Mouse (Mus musculus) urinary bladder, postnatal 25 days (tissue): ENCODE measurements around the gene Maml3.
A peak's percentile ranks its signal among the peaks of the same experiment; 100 is the strongest.

ENCODE experiments used
- DNase-seq: peaks from one replicate; pipeline ENCODE4 v3.0.0; 2022; ENCODE audit warnings: low spot score

Maml3 gene

DNA sequence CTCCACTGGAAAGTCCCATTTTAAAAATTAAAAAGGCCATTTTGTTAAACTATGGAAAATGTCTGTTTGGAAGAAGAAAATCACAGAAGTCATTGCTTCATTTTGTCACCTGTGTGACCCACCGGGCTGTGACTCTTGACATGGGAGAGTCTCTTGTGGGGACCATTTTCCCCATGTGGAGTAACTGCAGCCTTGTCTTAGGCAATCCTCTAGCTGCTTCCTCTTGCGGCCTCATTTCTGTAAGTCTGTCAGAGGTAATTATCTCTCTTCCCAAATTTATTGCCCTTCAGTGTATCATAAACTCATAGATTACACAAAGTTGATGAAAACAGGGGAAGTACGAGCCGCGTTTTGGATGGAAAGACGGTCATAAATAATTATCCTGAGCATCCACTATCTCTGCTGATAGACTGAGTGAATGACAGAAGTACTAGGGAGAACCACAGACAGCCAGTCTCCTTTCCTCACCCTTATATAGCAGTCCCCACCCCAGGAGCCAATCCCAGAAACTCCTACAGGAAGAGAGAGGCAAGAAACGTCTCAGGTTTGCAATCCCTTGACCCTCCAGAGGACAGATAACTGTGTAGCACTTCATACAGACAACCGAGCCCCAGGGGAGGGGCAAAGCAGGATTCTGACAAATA, 14.5 kb downstream of the Maml3 start:
- DNase-seq = no peak

DNA sequence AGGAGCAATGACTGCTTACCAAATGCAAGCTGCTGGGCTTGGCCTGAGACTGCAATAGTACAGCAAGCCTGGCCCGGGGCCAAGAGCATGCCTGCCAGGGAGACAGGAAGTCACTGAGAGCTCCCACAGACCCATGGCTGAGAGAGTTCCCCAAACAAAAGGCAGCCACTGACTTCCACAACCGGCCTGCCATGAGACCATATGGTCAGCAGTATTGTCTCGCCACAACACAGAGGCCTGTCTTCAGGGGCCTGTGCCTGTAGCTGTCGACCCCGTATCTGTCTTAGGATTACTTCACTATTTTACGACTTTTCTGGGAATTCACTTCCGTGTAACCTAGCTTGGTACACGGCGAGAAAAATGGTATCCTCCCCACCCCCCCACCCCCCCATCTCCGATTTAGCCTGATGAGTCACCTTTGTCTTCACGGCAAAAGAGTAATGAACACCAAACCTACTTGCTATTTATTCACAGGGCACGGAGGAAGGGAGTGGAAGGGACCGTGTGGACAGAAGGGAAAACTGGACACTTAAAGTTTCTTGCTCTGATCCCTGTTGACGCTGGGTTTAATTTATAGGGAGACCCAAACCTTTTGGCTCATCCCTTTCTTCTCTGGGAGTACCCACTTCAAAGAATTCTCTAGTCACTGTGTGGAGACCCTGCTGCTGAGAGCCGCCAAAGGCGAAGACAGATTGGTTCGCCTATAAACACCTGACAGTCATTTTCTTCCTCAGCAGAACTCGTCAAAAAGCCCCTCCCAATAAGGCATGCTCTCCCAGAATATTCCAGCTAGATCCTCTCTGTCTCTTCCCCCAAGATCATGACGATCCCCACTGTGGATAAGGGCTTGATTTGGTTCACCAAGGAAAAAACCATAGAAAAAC, 16.2 kb downstream of the Maml3 start:
- DNase-seq = peak; percentile 91

DNA sequence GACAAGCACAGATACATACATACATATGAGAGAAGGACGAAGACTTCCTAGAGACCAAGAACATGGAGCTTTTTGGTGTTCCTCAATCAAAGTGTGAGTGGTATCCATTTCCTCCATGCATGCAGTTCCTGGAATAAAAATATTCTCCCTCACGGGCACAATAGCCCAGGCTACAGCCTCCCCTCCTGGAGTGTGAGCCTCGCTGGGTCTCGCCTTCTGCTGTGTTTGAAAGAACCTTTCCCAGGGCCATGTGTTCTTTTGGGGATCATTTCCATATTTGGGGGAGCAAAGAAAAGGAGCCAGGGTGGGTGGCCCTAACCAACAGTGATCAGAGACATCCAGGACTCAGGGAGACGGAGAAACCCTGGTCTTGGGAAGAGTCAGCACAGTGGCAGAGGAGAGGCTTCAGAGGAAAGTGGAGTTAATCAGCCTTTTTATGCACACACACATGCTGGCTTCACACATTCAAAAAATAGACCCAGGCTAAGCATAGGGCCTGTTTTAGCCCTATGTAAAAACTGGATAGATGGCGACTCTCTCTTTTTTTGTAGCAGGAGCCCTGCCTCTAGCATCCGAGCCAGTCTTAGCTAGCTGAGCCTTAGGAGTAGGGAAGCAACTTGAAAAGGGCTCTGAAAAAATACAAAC, 17.1 kb downstream of the Maml3 start:
- DNase-seq = no peak

DNA sequence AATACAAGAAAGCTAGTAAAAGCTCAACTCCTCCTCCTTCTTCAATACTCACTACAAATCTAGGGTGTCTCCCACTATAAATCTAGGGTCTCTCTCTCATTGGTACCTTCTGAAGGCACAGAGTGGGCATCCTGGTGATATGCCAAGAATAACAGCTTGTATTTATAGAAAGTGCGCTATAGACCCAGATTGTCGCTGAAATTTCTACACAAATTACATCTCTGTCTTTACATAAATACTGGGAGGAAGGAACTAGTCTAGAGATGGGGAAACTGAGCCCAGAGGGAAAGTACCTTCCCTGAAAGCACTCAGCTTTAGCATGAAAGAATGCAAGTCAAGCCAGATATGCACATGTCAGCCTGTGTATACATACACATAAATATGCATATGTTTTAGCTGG, 26.1 kb downstream of the Maml3 start:
- DNase-seq = no peak

DNA sequence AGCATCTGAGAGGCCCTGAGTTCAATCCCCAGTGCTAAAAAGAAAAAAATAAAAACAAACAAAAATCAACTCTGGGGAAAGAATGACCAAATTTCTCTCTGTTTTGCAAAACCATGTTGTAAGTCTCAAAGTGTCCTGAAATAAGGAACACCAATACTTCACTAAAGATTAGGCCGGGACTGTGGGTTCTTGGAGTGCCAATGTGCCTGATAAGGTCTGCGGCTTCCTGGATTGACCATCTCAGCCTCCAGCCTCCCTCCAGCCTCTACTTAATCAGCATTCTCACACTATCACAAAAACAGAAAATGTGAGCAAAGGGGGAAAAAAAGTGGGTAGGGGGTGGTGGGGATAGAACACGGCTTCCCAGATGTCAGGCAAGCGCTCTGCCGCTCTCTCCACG, 30.9 kb downstream of the Maml3 start:
- no peak for DNase-seq

DNA sequence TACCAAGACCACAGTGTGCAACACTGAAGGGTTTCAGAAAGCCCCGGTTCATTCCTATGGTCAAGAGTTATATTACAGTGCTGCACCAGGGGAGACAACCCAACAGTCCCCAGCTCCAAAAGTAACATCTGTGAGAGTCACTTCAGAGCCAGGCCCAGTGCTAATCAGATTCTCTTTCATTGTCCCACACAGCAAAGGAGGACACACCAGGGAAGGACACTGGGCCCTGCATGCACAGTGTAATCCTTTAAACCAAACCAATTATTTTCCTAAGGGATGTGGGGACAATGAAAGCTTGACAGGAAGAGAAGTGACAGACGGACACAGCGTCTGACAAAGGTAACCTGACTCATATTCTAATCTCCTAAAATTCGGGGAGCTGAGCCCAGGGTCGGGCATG, 32.9 kb downstream of the Maml3 start:
- no peak for DNase-seq

DNA sequence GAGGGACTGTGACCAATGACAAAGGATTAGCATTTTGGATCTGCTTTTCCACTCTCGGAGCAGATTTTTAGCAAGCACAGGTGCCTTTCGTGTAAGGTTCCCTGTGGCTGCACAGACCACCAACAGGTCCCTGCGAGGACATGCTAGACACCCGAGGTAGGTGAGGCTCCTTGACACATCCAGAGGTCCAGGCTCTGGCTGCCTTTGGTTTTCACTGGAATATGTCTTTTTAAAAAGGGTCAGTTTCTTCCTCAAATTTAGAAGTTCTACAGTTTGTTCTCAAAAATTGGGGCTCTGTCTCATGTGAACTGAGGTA, 34.8 kb downstream of the Maml3 start:
- DNase-seq = no peak

DNA sequence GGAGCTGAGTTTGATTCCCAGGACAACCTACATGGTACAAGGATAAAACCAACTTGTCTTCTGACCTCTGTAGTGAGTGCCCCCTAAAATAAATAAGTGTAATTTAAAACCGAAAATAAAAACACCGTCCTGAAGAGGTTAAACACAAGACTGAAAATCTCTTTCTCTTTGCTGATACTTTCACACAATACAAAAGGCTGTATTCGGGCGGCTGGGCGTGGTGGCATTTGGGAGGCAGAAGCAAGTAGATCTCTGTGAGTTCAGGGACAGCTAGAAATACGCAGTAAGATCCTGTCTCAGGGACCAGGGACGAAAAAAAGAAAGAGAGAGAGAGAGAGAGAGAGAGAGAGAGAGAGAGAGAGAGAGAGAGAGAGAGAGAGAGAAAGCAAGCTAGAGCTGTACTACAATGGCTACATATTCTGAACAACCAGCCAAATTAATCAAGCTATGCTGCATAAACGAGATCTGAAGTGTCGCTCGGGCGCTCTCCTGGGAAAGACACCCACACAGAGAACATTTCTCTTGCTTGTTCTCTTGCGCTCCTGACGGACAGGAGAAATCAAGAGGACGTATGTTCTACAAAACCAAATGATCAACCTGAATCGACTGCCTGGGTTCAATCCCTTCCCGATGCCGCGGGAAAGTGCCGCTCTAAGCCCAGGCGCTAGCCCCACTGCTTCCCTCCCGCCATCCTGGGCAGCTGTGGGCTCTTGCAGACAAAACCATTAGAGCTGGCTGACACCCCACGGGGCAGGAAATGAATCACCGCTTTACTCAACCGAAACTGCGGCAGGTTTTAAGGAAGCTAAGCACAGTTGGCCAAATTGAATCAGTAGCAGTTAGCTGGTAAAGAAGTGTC, 35.3 kb downstream of the Maml3 start:
- peak; percentile 56 for DNase-seq

DNA sequence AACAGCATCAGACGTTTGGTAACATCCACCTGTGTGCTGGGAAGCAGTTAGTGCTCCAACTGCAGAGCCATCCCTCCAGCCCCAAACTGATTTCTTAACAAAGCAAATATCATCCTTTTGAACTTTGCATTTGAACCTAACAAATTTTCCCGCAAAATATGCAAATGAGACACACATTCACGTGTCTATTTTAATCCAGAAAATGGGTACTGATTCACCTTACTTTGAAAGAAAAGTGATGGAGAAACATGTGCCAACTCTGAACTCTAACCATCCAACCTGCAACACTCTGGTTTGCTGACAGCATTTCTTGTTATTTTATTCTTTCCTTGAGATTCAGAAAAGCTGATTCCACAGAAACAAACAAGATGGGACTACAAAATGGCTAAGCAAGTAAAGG, 36.0 kb downstream of the Maml3 start:
- DNase-seq = no peak

DNA sequence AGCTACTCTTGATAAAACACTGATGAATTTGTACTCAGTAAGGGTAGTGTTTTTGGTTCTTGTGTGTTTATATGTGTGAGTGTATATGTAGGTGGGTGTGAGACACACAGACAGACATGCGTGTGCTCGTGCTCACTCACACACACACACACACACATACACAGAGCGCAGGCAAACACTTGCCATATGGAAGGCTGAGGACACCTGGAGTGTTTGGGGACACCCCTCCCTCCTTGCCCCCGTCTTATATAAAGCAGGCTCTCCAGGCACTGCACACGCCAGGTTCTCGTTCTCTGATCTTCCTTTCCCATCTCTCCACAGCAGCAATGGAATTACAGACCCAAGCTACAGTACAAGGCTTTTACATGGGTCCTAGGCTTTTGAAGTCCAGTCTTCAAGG, 37.7 kb downstream of the Maml3 start:
- no peak for DNase-seq

DNA sequence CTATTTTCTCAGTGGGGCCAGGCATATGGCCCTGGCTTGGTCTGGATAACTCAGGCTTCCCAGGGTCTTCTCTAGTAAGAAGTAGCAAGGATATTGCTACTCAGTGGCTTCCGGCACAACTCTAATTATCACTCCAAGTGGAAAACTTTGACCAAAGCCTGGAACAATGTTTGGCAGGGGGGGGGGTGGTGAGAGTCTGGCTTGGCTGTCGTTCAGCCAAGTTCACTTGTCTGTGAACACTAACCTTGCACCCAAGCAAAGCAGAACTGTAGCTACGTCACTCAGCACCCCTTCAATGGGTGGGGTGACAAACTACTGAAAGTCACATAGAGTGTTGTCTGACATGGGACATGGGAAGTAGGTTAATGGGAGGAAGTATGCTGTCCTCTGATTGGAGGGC, 38.7 kb downstream of the Maml3 start:
- no peak for DNase-seq

DNA sequence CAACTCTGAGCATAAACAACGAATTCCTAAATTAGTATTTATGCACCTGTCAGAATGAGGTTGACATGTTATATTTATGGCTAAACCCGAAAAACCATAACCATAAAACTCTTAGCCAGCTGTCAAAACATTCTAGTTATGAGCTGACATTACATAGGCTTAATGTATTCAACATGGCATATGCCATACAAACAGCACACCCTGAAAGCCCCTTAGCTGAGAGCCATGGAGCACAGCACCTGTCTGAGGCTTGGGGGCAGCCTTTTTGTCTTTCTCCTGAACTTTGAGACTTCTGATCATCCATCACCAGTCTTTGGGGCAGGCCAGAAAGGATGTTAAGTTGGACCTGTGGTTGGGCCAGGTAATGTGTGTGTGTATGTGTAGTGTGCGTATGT, 41.6 kb downstream of the Maml3 start:
- DNase-seq = no peak

DNA sequence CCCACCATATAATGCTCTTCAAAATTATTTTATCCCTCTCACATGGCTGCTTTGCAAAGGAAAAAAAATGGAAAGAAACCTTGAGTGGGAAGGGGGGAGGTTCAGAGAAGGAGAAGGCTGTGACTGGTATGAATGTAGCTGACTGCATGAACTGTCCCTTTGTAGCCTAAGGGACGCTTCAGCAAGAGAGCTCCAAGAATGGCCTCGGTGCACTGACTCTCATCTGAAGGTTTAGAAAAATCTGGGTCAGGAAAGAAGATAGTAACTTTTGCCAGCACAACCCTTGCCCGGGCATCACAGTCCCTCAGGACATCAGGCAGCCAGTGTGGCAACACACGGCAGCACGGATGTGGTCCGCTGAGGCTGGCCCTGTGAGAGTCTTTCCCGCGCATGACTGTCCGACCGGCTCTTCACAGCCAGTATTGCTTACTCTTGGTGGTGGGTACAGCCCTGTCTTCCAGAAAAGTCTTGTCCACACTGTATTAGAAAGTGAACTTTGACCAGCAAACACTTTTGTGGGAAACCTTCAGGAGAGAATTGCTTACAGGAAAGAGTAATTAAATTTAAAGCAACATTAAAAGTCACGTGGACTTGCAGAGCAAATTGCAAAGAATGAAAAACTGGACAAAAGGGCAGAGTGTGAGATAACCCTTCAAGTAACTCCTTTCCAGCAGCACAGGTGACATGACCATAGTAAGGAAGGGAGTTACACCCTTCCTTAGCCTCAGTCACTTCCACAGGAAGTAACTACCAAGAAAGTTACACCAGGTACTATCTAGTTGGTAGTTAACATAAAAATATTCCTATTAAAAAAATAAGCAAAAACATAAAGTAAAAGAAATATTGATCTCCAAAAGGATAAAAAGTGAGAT, 42.3 kb downstream of the Maml3 start:
- no peak for DNase-seq

DNA sequence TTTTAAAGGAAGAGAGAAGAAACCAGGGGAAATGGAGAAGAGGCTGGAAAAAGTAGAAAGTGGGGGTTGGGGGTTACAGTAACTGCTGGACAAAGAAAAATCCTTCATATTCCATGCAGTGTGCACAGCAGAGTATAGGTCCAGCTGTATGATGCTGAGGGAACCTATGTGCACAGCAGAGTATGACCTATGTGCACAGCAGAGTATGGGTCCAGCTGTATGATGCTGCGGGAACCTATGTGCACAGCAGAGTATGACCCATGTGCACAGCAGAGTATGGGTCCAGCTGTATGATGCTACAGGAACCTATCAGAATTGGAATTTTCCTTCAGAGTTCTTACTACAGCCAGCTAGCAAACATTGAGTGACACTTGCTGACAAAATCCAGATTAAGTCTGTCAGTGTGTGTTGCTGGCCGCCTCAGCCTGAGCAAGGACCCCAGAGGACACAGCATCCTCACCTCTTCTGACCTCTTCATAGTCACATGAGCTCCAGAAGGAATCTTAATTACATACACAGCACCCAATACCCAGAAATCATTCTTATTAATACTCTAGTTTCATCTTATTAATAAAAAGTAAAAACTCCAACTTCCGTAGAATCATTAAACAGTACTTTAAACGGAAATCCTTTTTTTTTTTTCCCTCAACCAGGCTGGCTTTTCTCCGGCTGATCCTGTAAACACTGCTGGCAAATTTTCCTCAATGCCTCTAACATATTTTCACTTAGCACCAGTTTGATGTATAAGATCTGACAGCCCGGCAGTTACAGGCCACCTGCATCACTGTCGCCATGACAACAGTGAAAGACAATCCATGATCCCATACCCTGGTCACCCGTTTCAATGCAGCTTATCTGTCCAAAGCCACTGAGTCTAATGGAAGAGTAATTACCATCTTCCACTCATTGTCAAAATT, 43.1 kb downstream of the Maml3 start:
- DNase-seq = no peak

DNA sequence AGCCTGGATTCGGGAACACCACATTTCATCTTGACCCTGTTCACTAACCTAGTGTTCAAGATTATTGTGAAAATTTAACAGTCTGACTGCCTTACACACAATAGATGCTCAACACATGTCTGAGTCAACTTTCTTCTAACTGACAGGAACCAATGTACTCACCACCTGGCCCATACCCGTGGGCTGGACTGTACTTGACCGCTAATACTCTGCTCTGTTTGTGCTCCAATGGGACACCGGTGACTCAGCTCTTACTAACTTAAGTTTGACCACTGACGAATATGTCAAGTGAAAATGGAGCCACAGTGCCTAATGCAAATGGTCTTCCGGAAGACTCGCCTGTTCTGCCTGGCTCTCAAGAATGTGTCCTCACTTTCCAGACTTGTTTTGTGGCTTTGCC, 44.0 kb downstream of the Maml3 start:
- no peak for DNase-seq

DNA sequence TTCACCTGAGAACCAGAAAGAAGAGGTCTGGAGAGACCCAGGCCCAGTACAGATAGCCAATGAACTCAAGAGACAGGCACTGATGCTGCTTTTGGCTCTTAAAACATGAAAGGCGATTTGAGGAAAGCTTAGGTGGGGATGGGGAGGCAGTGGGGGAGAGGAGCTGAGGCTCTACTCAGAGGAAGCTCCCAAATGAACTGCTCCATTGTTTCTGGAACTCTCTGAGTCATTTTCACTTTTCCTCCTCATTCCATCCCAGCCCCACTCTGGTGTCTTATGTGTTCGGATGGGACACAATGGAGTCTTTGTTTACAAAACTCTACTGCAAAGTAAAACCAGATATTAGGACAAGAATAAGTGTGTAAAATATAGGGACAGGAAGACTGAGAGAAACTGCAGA, 53.1 kb downstream of the Maml3 start:
- no peak for DNase-seq

DNA sequence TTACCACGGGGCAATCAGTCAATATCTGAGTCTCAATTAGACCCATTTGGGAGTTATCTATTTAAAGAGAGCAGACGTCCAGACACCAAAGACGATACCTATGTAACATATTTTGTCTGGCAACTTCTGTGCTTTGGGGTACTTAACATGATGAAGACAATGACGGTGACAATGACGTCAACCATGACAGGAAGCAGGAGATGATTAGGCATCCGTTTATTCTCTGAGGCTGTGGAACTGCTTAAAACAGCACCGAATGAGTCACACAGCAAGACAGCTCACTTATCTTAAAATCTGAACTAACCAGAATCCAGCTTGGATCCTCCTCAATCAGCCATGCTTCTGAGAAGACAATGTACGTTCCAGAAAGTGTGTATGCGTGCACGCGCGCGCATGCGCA, 56.8 kb downstream of the Maml3 start:
- DNase-seq = no peak

DNA sequence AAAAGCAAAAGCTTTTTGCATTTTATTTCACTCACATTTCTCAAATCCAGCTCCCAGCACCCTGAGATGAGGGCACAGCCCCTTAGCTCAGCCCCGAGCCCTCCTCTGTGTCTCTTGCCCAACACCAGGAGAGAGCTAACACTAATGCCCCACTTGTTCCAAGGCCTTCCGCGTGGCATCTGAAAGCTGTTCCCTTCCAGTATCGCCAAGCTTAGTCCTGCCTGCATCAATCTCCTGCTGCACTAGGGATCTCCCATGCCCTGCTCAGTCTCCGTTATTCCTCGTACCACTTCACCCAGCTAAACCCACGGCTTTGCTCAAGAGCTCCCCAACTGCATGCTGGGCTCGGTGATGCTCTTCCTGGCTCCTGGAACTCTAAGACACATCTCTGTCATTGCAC, 57.3 kb downstream of the Maml3 start:
- no peak for DNase-seq

DNA sequence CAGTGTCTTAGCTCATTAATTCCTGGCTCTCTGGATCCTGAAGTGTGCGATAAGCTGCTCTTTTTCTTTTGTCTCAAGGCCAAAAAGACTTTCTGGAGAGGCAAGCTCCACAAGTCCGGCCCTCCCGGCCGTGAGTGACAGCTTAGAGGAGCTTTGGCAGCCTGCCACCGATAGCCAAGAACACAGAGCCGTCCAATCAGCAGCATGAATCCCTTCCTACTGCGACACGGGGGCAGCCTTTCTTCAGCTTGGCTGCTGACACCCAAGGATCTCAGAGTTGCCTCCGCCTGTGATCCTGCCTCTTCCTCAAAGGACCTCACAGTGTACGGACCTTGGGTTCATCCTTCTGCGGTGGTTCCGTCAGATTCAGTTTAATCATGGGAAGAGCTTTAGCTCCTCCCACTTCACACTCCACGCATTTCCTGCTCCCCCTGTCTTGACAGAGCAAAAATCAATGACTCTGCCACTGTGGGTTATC, 57.9 kb downstream of the Maml3 start:
- DNase-seq = peak; percentile 88

DNA sequence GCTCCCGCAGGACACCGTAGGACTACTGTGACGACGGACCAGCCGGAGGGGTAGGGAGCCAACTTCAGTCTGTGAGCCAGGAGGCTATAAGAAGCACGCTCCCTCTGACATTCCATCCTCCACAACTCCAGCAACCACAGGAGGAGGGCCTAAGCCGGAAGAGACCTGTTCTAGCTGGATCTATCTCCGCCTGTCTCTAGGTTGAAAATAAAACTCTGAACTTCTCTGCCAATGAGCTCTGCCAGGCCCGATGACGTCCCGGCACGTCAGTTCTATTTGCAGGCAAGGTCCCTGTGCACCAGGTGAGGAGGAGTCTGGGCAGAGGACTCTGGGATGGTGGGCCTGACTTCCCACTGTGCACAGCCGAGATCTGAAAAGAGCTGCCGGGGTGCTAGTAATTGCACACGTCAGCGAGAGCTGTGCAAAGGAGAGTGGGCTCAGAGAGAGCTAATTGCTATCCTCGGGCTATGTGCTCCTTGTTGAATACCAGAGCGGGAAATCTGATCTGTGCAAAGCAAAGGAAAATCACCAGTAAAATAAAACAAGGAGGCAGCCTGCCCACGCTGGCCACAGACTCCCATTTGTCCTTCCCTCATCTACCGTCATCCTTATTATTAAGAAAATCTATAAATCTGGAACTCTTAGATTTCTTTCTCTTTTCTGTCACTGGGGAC, 58.7 kb downstream of the Maml3 start:
- peak; percentile 56 for DNase-seq
